Mouse (Mus musculus): ENCODE data around the gene Sim1. TPM values are rescaled to one million over a fixed set of nuclear protein-coding genes. Genes with fewer than 3 reads are reported as not detected.

The Sim1 gene
- total and polyA plus RNA-seq, 2 experiments from 2014 or later: 1.6 to 2.1 TPM

GRCm38 (mm10) chr10:51015362-51015761, 120.8 kb downstream of the Sim1 start:
- Histone ChIP-seq H3K4me2 (ENCODE audit: low read depth, low read length, poor library complexity, severe bottlenecking) (no peak overlapping the region), H3K27me3 (ENCODE audit: insufficient read depth, low read length) (no peaks in the 10 kb centered on the region), H3K27ac (ENCODE audit: low read depth, low read length) (no peak overlapping the region), H3K9me3 (ENCODE audit: low read length) (no peaks in the 10 kb centered on the region), H3K9ac (replicated peaks; ENCODE audit: low read length, poor library complexity, severe bottlenecking) (no peak overlapping the region), H3K4me1 (ENCODE audit: insufficient read depth, low read length) (no peaks in the 10 kb centered on the region), H3K36me3 (ENCODE audit: insufficient read depth, low read length) (no peaks in the 10 kb centered on the region), H3K4me3 (ENCODE audit: low read depth, low read length) (no peak overlapping the region)
- ATAC-seq (ENCODE audit: low FRiP score) (no peak), DNase-seq (ENCODE audit: low spot score) (no peak)
- 50% methylated on average over 1 of the region's 1 CpGs for WGBS
- TF ChIP-seq CTCF (IDR thresholded peaks at IDR 0.05): no peak

GRCm38 (mm10) chr10:51023308-51024279, 129.0 kb downstream of the Sim1 start:
- Histone ChIP-seq H3K4me1 (ENCODE audit: insufficient read depth, low read length) (no peaks in the 10 kb centered on the region), H3K27me3 (ENCODE audit: insufficient read depth, low read length) (no peaks in the 10 kb centered on the region), H3K4me3 (ENCODE audit: low read depth, low read length) (no peak overlapping the region), H3K36me3 (ENCODE audit: insufficient read depth, low read length) (no peaks in the 10 kb centered on the region), H3K9me3 (ENCODE audit: low read length) (no peaks in the 10 kb centered on the region), H3K27ac (ENCODE audit: low read depth, low read length) (no peak overlapping the region), H3K4me2 (ENCODE audit: low read depth, low read length, poor library complexity, severe bottlenecking) (no peak overlapping the region), H3K9ac (replicated peaks; ENCODE audit: low read length, poor library complexity, severe bottlenecking) (no peak overlapping the region)
- 29% methylated on average over 9 of the region's 9 CpGs for WGBS
- DNase-seq (ENCODE audit: low spot score) (no peak), ATAC-seq (ENCODE audit: low FRiP score) (no peak)
- TF ChIP-seq CTCF (IDR thresholded peaks at IDR 0.05): no peak

Measured in midbrain, postnatal 0 days (tissue).